Mouse (Mus musculus) midbrain, embryonic 15.5 days (tissue): ENCODE measurements at regions not wholly inside any gene's neighbourhood (a gene's known extent, or its start where the extent isn't known, plus 50 kb on each side); places are given as distances from the start of the nearest gene placed in this dataset.

Experiments used
- ATAC-seq: fragments of 200-750 bp; cut with Nextera tagmentation; replicated peaks from 2 replicates; pipeline ENCODE4 v1.8.0; 2017; ENCODE audit warnings: moderate TSS enrichment
- H3K27ac ChIP-seq: fragments of 300-500 bp; sonication (generic); 2 replicates; pipeline ENCODE4 v1.5.1; 2015; ENCODE audit warnings: mild to moderate bottlenecking, inconsistent platforms
- H3K27me3 ChIP-seq: fragments of 300-500 bp; sonication (generic); replicated peaks from 2 replicates; pipeline ENCODE4 v1.6.1; 2015; ENCODE audit warnings: inconsistent platforms
- H3K36me3 ChIP-seq: fragments of 300-500 bp; sonication (generic); replicated peaks from 2 replicates; pipeline ENCODE4 v1.6.1; 2015; ENCODE audit warnings: inconsistent platforms
- H3K4me1 ChIP-seq: fragments of 300-500 bp; sonication (generic); 2 replicates; pipeline ENCODE4 v1.6.1; 2015; ENCODE audit warnings: inconsistent platforms
- H3K4me2 ChIP-seq: fragments of 300-500 bp; sonication (generic); 2 replicates; pipeline ENCODE4 v1.6.1; 2015; ENCODE audit warnings: inconsistent platforms, mild to moderate bottlenecking, moderate library complexity
- H3K4me3 ChIP-seq: fragments of 300-500 bp; sonication (generic); 2 replicates; pipeline ENCODE4 v1.5.1; 2015; ENCODE audit warnings: mild to moderate bottlenecking, inconsistent platforms
- H3K9ac ChIP-seq: fragments of 300-500 bp; sonication (generic); 2 replicates; pipeline ENCODE4 v1.6.1; 2015; ENCODE audit warnings: mild to moderate bottlenecking, inconsistent platforms
- H3K9me3 ChIP-seq: fragments of 300-500 bp; sonication (generic); 2 replicates; pipeline ENCODE4 v1.6.1; 2016; ENCODE audit warnings: inconsistent platforms
- WGBS: fragments of 180-500 bp; shearing (Covaris S2); methylation state at CpG from one replicate; pipeline ENCODE4 v1.1.7; 2015; ENCODE audit warnings: mixed read lengths; 5-methylcytosine and 5-hydroxymethylcytosine counted together

GRCm38 (mm10) chr17:48592457-48592856 is 137.8 kb downstream of the Unc5cl start:
- no peak overlapping the region for H3K4me3 ChIP-seq
- H3K4me1 ChIP-seq: no peaks in the 10 kb centered on the region
- no peaks in the 10 kb centered on the region; the same call in 1 of the 2 replicates for H3K9me3 ChIP-seq
- no peak overlapping the region for H3K4me2 ChIP-seq
- H3K9ac ChIP-seq: no peak overlapping the region
- no peaks in the 10 kb centered on the region for H3K36me3 ChIP-seq
- H3K27me3 ChIP-seq: no peaks in the 10 kb centered on the region
- 65% methylated on average over 1 of the region's 1 CpGs for WGBS
- H3K27ac ChIP-seq: no peak overlapping the region
- no peak for ATAC-seq

GRCm38 (mm10) chr17:48595418-48595963 is 140.8 kb downstream of the Unc5cl start:
- H3K9ac ChIP-seq: no peak overlapping the region
- H3K27me3 ChIP-seq: no peaks in the 10 kb centered on the region
- H3K4me2 ChIP-seq: no peak overlapping the region
- no peak overlapping the region for H3K4me3 ChIP-seq
- WGBS: 79% methylated on average over 10 of the region's 10 CpGs
- H3K9me3 ChIP-seq: no peaks in the 10 kb centered on the region; the same call in 1 of the 2 replicates
- no peak overlapping the region for H3K27ac ChIP-seq
- H3K4me1 ChIP-seq: no peaks in the 10 kb centered on the region
- no peaks in the 10 kb centered on the region for H3K36me3 ChIP-seq
- ATAC-seq: no peak

GRCm38 (mm10) chr17:48596406-48596805 is 141.7 kb downstream of the Unc5cl start:
- Histone ChIP-seq H3K4me3 (no peak overlapping the region), H3K4me1 (no peaks in the 10 kb centered on the region), H3K36me3 (no peaks in the 10 kb centered on the region), H3K9me3 (no peaks in the 10 kb centered on the region; the same call in 1 of the 2 replicates), H3K9ac (no peak overlapping the region), H3K27ac (no peak overlapping the region), H3K27me3 (no peaks in the 10 kb centered on the region), H3K4me2 (no peak overlapping the region)
- WGBS: 81% methylated on average over 3 of the region's 3 CpGs
- no peak for ATAC-seq

GRCm38 (mm10) chr17:48597301-48597700 is 142.6 kb downstream of the Unc5cl start:
- H3K36me3 ChIP-seq: no peaks in the 10 kb centered on the region
- H3K4me1 ChIP-seq: no peaks in the 10 kb centered on the region
- H3K27ac ChIP-seq: no peak overlapping the region
- no peak overlapping the region for H3K4me2 ChIP-seq
- no peaks in the 10 kb centered on the region for H3K27me3 ChIP-seq
- no peak overlapping the region for H3K9ac ChIP-seq
- WGBS: 100% methylated on average over 1 of the region's 1 CpGs
- ATAC-seq: no peak
- no peaks in the 10 kb centered on the region; the same call in 1 of the 2 replicates for H3K9me3 ChIP-seq
- no peak overlapping the region for H3K4me3 ChIP-seq

GRCm38 (mm10) chr17:48598471-48599141 is 143.9 kb downstream of the Unc5cl start:
- Histone ChIP-seq H3K4me1 (no peaks in the 10 kb centered on the region), H3K27ac (no peak overlapping the region), H3K4me3 (no peak overlapping the region), H3K27me3 (no peaks in the 10 kb centered on the region), H3K36me3 (no peaks in the 10 kb centered on the region), H3K4me2 (no peak overlapping the region), H3K9me3 (no peaks in the 10 kb centered on the region; the same call in 1 of the 2 replicates), H3K9ac (no peak overlapping the region)
- 90% methylated on average over 16 of the region's 16 CpGs for WGBS
- ATAC-seq: no peak

- Histone ChIP-seq H3K9me3 (no peaks in the 10 kb centered on the region), H3K36me3 (no peaks in the 10 kb centered on the region), H3K4me3 (no peak overlapping the region), H3K9ac (no peak overlapping the region), H3K4me2 (no peak overlapping the region), H3K4me1 (no peaks in the 10 kb centered on the region), H3K27ac (no peak overlapping the region), H3K27me3 (no peaks in the 10 kb centered on the region)
- WGBS: 62% methylated on average over 6 of the region's 6 CpGs
- ATAC-seq: no peak
Measured at GRCm38 (mm10) chr17:48600176-48600575, 145.5 kb downstream of the Unc5cl start.

- H3K36me3 ChIP-seq: no peaks in the 10 kb centered on the region
- H3K27ac ChIP-seq: no peak overlapping the region
- peak; percentile 47 for ATAC-seq
- WGBS: 6% methylated on average over 6 of the region's 6 CpGs
- no peaks in the 10 kb centered on the region for H3K4me1 ChIP-seq
- H3K4me2 ChIP-seq: no peak overlapping the region
- no peak overlapping the region for H3K4me3 ChIP-seq
- H3K9ac ChIP-seq: no peak overlapping the region
- no peaks in the 10 kb centered on the region for H3K9me3 ChIP-seq
- no peaks in the 10 kb centered on the region for H3K27me3 ChIP-seq
Measured at GRCm38 (mm10) chr17:48602554-48602953, 147.9 kb downstream of the Unc5cl start.

- Histone ChIP-seq H3K9me3 (no peaks in the 10 kb centered on the region), H3K9ac (no peak overlapping the region), H3K27ac (no peak overlapping the region), H3K4me1 (no peaks in the 10 kb centered on the region), H3K36me3 (no peaks in the 10 kb centered on the region), H3K4me2 (no peak overlapping the region), H3K27me3 (no peaks in the 10 kb centered on the region), H3K4me3 (no peak overlapping the region)
- WGBS: 95% methylated on average over 4 of the region's 4 CpGs
- no peak for ATAC-seq
Measured at GRCm38 (mm10) chr17:48606767-48607166, 152.1 kb downstream of the Unc5cl start.

GRCm38 (mm10) chr17:48608315-48608714 is 153.6 kb downstream of the Unc5cl start:
- no peaks in the 10 kb centered on the region for H3K27me3 ChIP-seq
- no peak overlapping the region for H3K9ac ChIP-seq
- H3K27ac ChIP-seq: no peak overlapping the region
- H3K36me3 ChIP-seq: no peaks in the 10 kb centered on the region
- H3K4me2 ChIP-seq: no peak overlapping the region
- WGBS: 87% methylated on average over 3 of the region's 3 CpGs
- no peaks in the 10 kb centered on the region for H3K9me3 ChIP-seq
- ATAC-seq: no peak
- no peaks in the 10 kb centered on the region for H3K4me1 ChIP-seq
- H3K4me3 ChIP-seq: no peak overlapping the region

GRCm38 (mm10) chr17:48610107-48610506 is 155.4 kb downstream of the Unc5cl start:
- H3K36me3 ChIP-seq: no peaks in the 10 kb centered on the region
- H3K27me3 ChIP-seq: no peaks in the 10 kb centered on the region
- WGBS: 82% methylated on average over 10 of the region's 10 CpGs

GRCm38 (mm10) chr17:48610806-48611205 is 156.1 kb downstream of the Unc5cl start:
- no peaks in the 10 kb centered on the region for H3K36me3 ChIP-seq
- no peak overlapping the region for H3K27ac ChIP-seq
- no peak overlapping the region for H3K4me3 ChIP-seq
- H3K4me2 ChIP-seq: no peak overlapping the region
- H3K4me1 ChIP-seq: no peaks in the 10 kb centered on the region
- H3K9me3 ChIP-seq: no peaks in the 10 kb centered on the region
- H3K27me3 ChIP-seq: no peaks in the 10 kb centered on the region
- no peak for ATAC-seq
- H3K9ac ChIP-seq: no peak overlapping the region
- WGBS: 79% methylated on average over 8 of the region's 8 CpGs

More at GRCm38 (mm10) chr17:48610107-48610506, 155.4 kb downstream of the Unc5cl start:
- ATAC-seq: no peak
- Histone ChIP-seq H3K9me3 (no peaks in the 10 kb centered on the region), H3K27ac (no peak overlapping the region), H3K4me2 (no peak overlapping the region), H3K4me3 (no peak overlapping the region), H3K9ac (no peak overlapping the region), H3K4me1 (no peaks in the 10 kb centered on the region)

GRCm38 (mm10) chr17:48613491-48613890 is 158.8 kb downstream of the Unc5cl start:
- Histone ChIP-seq H3K4me1 (no peaks in the 10 kb centered on the region), H3K9me3 (no peaks in the 10 kb centered on the region), H3K4me3 (no peak overlapping the region), H3K36me3 (no peaks in the 10 kb centered on the region), H3K9ac (no peak overlapping the region), H3K27ac (no peak overlapping the region), H3K27me3 (no peaks in the 10 kb centered on the region), H3K4me2 (no peak overlapping the region)
- ATAC-seq: no peak
- WGBS: 91% methylated on average over 5 of the region's 5 CpGs

GRCm38 (mm10) chr17:48615248-48615647 is 160.5 kb downstream of the Unc5cl start:
- no peak overlapping the region for H3K4me2 ChIP-seq
- no peaks in the 10 kb centered on the region for H3K4me1 ChIP-seq
- 78% methylated on average over 3 of the region's 3 CpGs for WGBS
- H3K9me3 ChIP-seq: no peaks in the 10 kb centered on the region
- ATAC-seq: no peak
- no peak overlapping the region for H3K4me3 ChIP-seq
- no peaks in the 10 kb centered on the region for H3K36me3 ChIP-seq
- H3K9ac ChIP-seq: no peak overlapping the region
- no peaks in the 10 kb centered on the region for H3K27me3 ChIP-seq
- no peak overlapping the region for H3K27ac ChIP-seq
